Mouse (Mus musculus) hindbrain, embryonic 13.5 days (tissue): ENCODE results near the gene Foxd3. TPM values are rescaled to one million over a fixed set of nuclear protein-coding genes. Genes with fewer than 3 reads are reported as not detected.

Source experiments
- microRNA-seq: library from miRNA; unstranded; fragments of <30 nt; microRNA quantifications from one replicate; pipeline ENCODE4, GENCODE M21; 2016
- polyA plus RNA-seq: library from polyadenylated mRNA; unstranded; fragments of >200 nt; fragmentation: Nextera tagmentation; extraction: Ambion mirVana; gene quantifications from 2 replicates; pipeline ENCODE4 v1.2.1, GENCODE M21; 2015

Foxd3 gene
- polyA plus RNA-seq, 1 experiment from 2014 or later, result 2.2 TPM

Small RNA genes lying within 50 kb of the gene (microRNA-seq; reads per million reads assigned to microRNA genes)
- gene Gm23366, result not detected

Other genes starting within 250 kb of the Foxd3 start
- gene Alg6, start 59.4 kb downstream of the Foxd3 start, polyA plus RNA-seq, result 10.0 and 10.8 TPM in 2 replicates
- 17.9 and 21.1 TPM in 2 replicates for gene Efcab7, start 172.9 kb downstream of the Foxd3 start, polyA plus RNA-seq